Mouse (Mus musculus): ENCODE data around the gene Tsen54.

GRCm38 (mm10) chr11:115821001-115821400, 6.5 kb downstream of the Tsen54 start:
- TF ChIP-seq CTCF (IDR thresholded peaks at IDR 0.05; ENCODE audit: low read depth) (no peak), EP300 (IDR thresholded peaks at IDR 0.05; ENCODE audit: low read depth) (no peak)
